ENCODE assay signal across 14 mouse cellular contexts in the genomic region with DNA sequence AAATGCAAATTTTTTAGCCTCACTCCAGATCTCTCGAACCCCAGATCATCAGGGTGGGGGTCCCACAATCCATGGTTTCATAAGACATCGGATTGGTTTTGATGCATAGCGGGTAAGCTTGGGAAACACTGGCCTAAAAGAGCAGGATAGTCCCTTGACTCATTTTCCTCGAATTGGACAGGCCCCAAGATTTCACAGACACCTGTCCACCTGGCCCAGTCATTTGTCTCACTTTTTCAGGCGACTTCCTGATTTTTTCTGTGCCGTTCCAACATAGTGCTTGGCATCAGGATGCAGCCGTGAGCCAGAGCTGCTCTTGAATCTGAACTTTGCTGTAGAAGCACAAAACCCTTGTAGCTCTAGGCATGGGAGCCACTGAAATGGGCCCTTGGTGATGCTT. TPM values are rescaled to one million over a fixed set of nuclear protein-coding genes. Genes with fewer than 3 reads are reported as not detected.
"Had no signal": no experiment of that assay in that cellular context is flagged by ENCODE, and none has a peak within 500 bp of the region (broad histone marks: within the 10 kb centered on the region; RNA-seq: fewer than 3 reads in every experiment).

No protein-coding gene starts in this region.

- H3K27me3 ChIP-seq: limb, embryonic 12.5 days; neural tube, embryonic 15.5 days had no signal

- H3K36me3 ChIP-seq: midbrain, embryonic 10.5 days had no signal

- DNase-seq: kidney, postnatal 36 days; layer of hippocampus, adult 9-11 months; layer of hippocampus, postnatal 36 days; liver; midbrain, embryonic 14.5 days; right cerebral cortex, adult 18-20 months; right cerebral cortex, postnatal 25 days; thymus, postnatal 4 days had no signal

- H3K27ac ChIP-seq: limb, embryonic 12.5 days; liver, embryonic 14.5 days; midbrain, embryonic 10.5 days; neural tube, embryonic 15.5 days had no signal

- H3K4me1 ChIP-seq: midbrain, embryonic 10.5 days; neural tube, embryonic 15.5 days had no signal

- H3K4me3 ChIP-seq: limb, embryonic 12.5 days; midbrain, embryonic 10.5 days; myocyte; neural tube, embryonic 15.5 days had no signal

- H3K9ac ChIP-seq: limb, embryonic 12.5 days; liver, embryonic 14.5 days; neural tube, embryonic 15.5 days had no signal

- H3K9me3 ChIP-seq: limb, embryonic 12.5 days; midbrain, embryonic 10.5 days; neural tube, embryonic 15.5 days had no signal

RNA-seq across cellular contexts. Expression of a gene that starts 52.1 kb away (rescaled TPM):
- total RNA-seq: megakaryocyte, adult 5-6 weeks had no signal
